ENCODE assay signal across 14 mouse cellular contexts in genomic region chr3:157848503-157848902, GRCm38 (mm10).
DNase-seq lines count a peak whose midpoint lies in the region; ATAC-seq lines count a peak whose summit lies in the region.
"Had no signal": no experiment of that assay in that cellular context is flagged by ENCODE, and none has a peak within 500 bp of the region (broad histone marks: within the 10 kb centered on the region; RNA-seq: fewer than 3 reads in every experiment).

No protein-coding gene starts in this region.

- 0 out of 2 replicates have a peak, but pooled peaks have one; percentile 26 for ATAC-seq in kidney, embryonic 14.5 days (ENCODE audit: low FRiP score, low TSS enrichment)
- ATAC-seq in kidney, embryonic 15.5 days (replicated peaks; ENCODE audit: low FRiP score), result no peak
- ATAC-seq: forebrain, embryonic 15.5 days had no signal

- no peaks in the 10 kb centered on the region for H3K36me3 ChIP-seq in kidney, embryonic 14.5 days (ENCODE audit: control insufficient read depth, insufficient read depth, low read length)
- H3K36me3 ChIP-seq in kidney, embryonic 15.5 days, result no peaks in the 10 kb centered on the region
- H3K36me3 ChIP-seq: forebrain, embryonic 15.5 days; G1E had no signal

- no peaks in the 10 kb centered on the region for H3K4me1 ChIP-seq in kidney, embryonic 14.5 days (ENCODE audit: control insufficient read depth, insufficient read depth, low read length)
- no peaks in the 10 kb centered on the region for H3K4me1 ChIP-seq in kidney, embryonic 15.5 days
- H3K4me1 ChIP-seq: forebrain, embryonic 15.5 days had no signal

- 53% methylated on average over 2 of the region's 2 CpGs for WGBS in kidney, embryonic 14.5 days
- WGBS in kidney, embryonic 15.5 days, result 44% methylated on average over 2 of the region's 2 CpGs

- no peak overlapping the region for H3K4me3 ChIP-seq in kidney, embryonic 14.5 days (ENCODE audit: low read length)
- no peak overlapping the region for H3K4me3 ChIP-seq in kidney, embryonic 15.5 days (replicated peaks)
- H3K4me3 ChIP-seq: forebrain, embryonic 15.5 days had no signal

- no peak overlapping the region for H3K9ac ChIP-seq in kidney, embryonic 14.5 days (ENCODE audit: low read depth, low read length)
- no peak overlapping the region for H3K9ac ChIP-seq in kidney, embryonic 15.5 days
- H3K9ac ChIP-seq: forebrain, embryonic 15.5 days had no signal

- intact Hi-C loops in gastrocnemius, postnatal 36 days (cut with DNase I), result no loop called here

- peak; percentile 29 for DNase-seq in adrenal gland, adult 8-10 months
- no peak for DNase-seq in adrenal gland, postnatal 25 days
- DNase-seq in kidney, postnatal 10 days, result no peak
- DNase-seq in adrenal gland, postnatal 36 days, result peak; percentile 13 to 19
- peak; percentile 34 for DNase-seq in mesoderm, embryonic 11.5 days (ENCODE audit: low read depth, low spot score)
- DNase-seq in gastrocnemius, postnatal 36 days, result no peak
- DNase-seq: cerebellum, adult 2 months; gastrocnemius, postnatal 25 days; left cerebral cortex, postnatal 4 days; thymus, postnatal 14 days had no signal

- H3K27ac ChIP-seq in kidney, embryonic 14.5 days (ENCODE audit: low read depth, low read length), result no peak overlapping the region
- no peak overlapping the region for H3K27ac ChIP-seq in kidney, embryonic 15.5 days
- H3K27ac ChIP-seq: forebrain, embryonic 15.5 days had no signal

- H3K27me3 ChIP-seq in kidney, embryonic 14.5 days (ENCODE audit: control insufficient read depth, insufficient read depth, low read length), result no peaks in the 10 kb centered on the region
- no peaks in the 10 kb centered on the region for H3K27me3 ChIP-seq in kidney, embryonic 15.5 days
- H3K27me3 ChIP-seq: forebrain, embryonic 15.5 days had no signal

- H3K4me2 ChIP-seq in kidney, embryonic 14.5 days (replicated peaks; ENCODE audit: low read depth, low read length), result no peak overlapping the region
- no peak overlapping the region for H3K4me2 ChIP-seq in kidney, embryonic 15.5 days
- H3K4me2 ChIP-seq: forebrain, embryonic 15.5 days had no signal

- 0 out of 2 replicates have a peak, but pooled peaks cover 2% of the 10 kb centered on the region for H3K9me3 ChIP-seq in kidney, embryonic 14.5 days (ENCODE audit: control insufficient read depth, low read length)
- no peaks in the 10 kb centered on the region for H3K9me3 ChIP-seq in kidney, embryonic 15.5 days (replicated peaks)
- H3K9me3 ChIP-seq: forebrain, embryonic 15.5 days; G1E had no signal

Comparison
In these comparisons a context has a peak if more than half of its experiments do, and no peak if none do; other contexts are left out.
1. DNase-seq: peak in adrenal gland, adult 8-10 months (single experiment), adrenal gland, postnatal 36 days (2 of 2) and mesoderm, embryonic 11.5 days (single experiment); none in adrenal gland, postnatal 25 days (single experiment), kidney, postnatal 10 days (single experiment) and gastrocnemius, postnatal 36 days (0 of 2).